Mouse (Mus musculus) kidney, adult 2 months (tissue): ENCODE data around the gene Zfp511.

Experiments
- CTCF ChIP-seq: fragments of 200-500 bp; conservative IDR thresholded peaks from 2 replicates; pipeline ENCODE4 v1.5.1; 2011; ENCODE audit warnings: low read depth, mild to moderate bottlenecking, control low read depth, low read length, moderate library complexity, mixed read lengths; ENCODE audit not compliant: insufficient read depth, insufficient read length
- POLR2A ChIP-seq: fragments of 200-500 bp; IDR thresholded peaks from one replicate; pipeline ENCODE4 v1.6.1; 2011; ENCODE audit warnings: low read depth, low read length, control low read depth

DNA sequence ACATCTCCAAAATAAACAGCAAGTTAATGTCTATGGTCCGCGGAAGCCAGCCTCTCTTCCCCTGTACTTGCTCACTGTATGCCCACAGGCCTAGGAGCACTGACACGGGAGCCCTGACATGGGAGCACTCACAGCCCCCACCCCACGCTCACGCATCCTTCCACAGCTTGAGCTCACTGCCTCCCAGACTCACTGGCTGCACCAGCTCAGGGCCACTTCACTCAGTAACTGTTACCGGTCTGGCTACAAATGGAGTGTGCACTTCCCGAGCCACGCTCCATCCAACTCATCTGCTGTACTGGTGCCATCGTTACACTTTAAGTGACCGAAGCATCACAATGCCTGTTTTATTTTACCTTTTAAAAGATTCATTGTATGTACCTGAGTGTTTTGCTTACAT is 3.8 kb upstream of the Zfp511 start:
- no peak for TF ChIP-seq CTCF
- no peak for TF ChIP-seq POLR2A
